Mouse (Mus musculus) E14TG2a.4 (cell line): ENCODE measurements around the gene Wdr26.
A peak's percentile ranks its signal among the peaks of the same experiment; 100 is the strongest.

Experiments used
- H3K27me3 ChIP-seq: 2 replicates; pipeline ENCODE4 v1.6.1; 2014; ENCODE audit warnings: low read length, control low read depth; ENCODE audit not compliant: insufficient read depth
- H3K36me3 ChIP-seq: 2 replicates; pipeline ENCODE4 v1.6.1; 2014; ENCODE audit warnings: low read length, control low read depth; ENCODE audit not compliant: insufficient read depth
- H3K4me1 ChIP-seq: replicated peaks from 2 replicates; pipeline ENCODE4 v1.6.1; 2014; ENCODE audit warnings: low read depth, low read length, control low read depth
- H3K4me3 ChIP-seq: replicated peaks from 2 replicates; pipeline ENCODE4 v1.5.1; 2014; ENCODE audit warnings: mild to moderate bottlenecking, low read length
- H3K9me3 ChIP-seq: 2 replicates; pipeline ENCODE4 v1.6.1; 2014; ENCODE audit warnings: low read length, control low read depth
- CTCF ChIP-seq: conservative IDR thresholded peaks from 2 replicates; pipeline ENCODE4 v1.5.1; 2014; ENCODE audit warnings: low read length
- NANOG ChIP-seq: IDR thresholded peaks from 2 replicates; pipeline ENCODE4 v1.6.1; 2014; ENCODE audit warnings: borderline replicate concordance, low read length, mixed read lengths
- POU5F1 ChIP-seq: IDR thresholded peaks from 2 replicates; pipeline ENCODE4 v1.6.1; 2014; ENCODE audit warnings: low read length, borderline replicate concordance

Gene Wdr26

GRCm38 (mm10) chr1:181214296-181215035, 2.7 kb upstream of the Wdr26 start:
- TF ChIP-seq CTCF (no peak), POU5F1 (no peak), NANOG (no peak)
- no peak overlapping the region for H3K4me3 ChIP-seq
- no peaks in the 10 kb centered on the region for H3K27me3 ChIP-seq
- no peaks in the 10 kb centered on the region for H3K9me3 ChIP-seq
- H3K4me1 ChIP-seq = peaks cover 33% of the 10 kb centered on the region
- peaks cover 6% of the 10 kb centered on the region; the same call in 1 of the 2 replicates for H3K36me3 ChIP-seq

GRCm38 (mm10) chr1:181211403-181211919, 340 bp downstream of the Wdr26 start:
- H3K4me3 ChIP-seq = peak overlapping the region; percentile 89
- peaks cover 26% of the 10 kb centered on the region for H3K36me3 ChIP-seq
- TF ChIP-seq CTCF (no peak), POU5F1 (no peak), NANOG (no peak)
- H3K27me3 ChIP-seq = no peaks in the 10 kb centered on the region
- peaks cover 35% of the 10 kb centered on the region for H3K4me1 ChIP-seq
- no peaks in the 10 kb centered on the region for H3K9me3 ChIP-seq

GRCm38 (mm10) chr1:181210601-181211402, 999 bp downstream of the Wdr26 start:
- no peak for TF ChIP-seq NANOG
- no peak for TF ChIP-seq POU5F1
- no peak for TF ChIP-seq CTCF
- no peaks in the 10 kb centered on the region for H3K9me3 ChIP-seq
- H3K4me1 ChIP-seq = peaks cover 28% of the 10 kb centered on the region
- H3K4me3 ChIP-seq = peak overlapping the region; percentile 89
- peaks cover 30% of the 10 kb centered on the region for H3K36me3 ChIP-seq
- H3K27me3 ChIP-seq = no peaks in the 10 kb centered on the region

- Histone ChIP-seq H3K4me3 (peak overlapping the region; percentile 89), H3K4me1 (peaks cover 27% of the 10 kb centered on the region), H3K36me3 (peaks cover 34% of the 10 kb centered on the region), H3K27me3 (no peaks in the 10 kb centered on the region), H3K9me3 (no peaks in the 10 kb centered on the region)
- TF ChIP-seq CTCF (no peak), NANOG (no peak), POU5F1 (no peak)
Measured at GRCm38 (mm10) chr1:181210147-181210546, 1.7 kb downstream of the Wdr26 start.

- Histone ChIP-seq H3K4me3 (no peak overlapping the region), H3K27me3 (no peaks in the 10 kb centered on the region), H3K4me1 (no peaks in the 10 kb centered on the region), H3K36me3 (peaks cover 89% of the 10 kb centered on the region), H3K9me3 (no peaks in the 10 kb centered on the region)
- TF ChIP-seq CTCF = no peak
- no peak for TF ChIP-seq NANOG
- no peak for TF ChIP-seq POU5F1
Measured at GRCm38 (mm10) chr1:181199446-181199845, 12.4 kb downstream of the Wdr26 start.

GRCm38 (mm10) chr1:181188925-181189324, 22.9 kb downstream of the Wdr26 start:
- Histone ChIP-seq H3K27me3 (no peaks in the 10 kb centered on the region), H3K4me3 (no peak overlapping the region), H3K9me3 (peaks cover 47% of the 10 kb centered on the region), H3K36me3 (peaks cover 95% of the 10 kb centered on the region), H3K4me1 (no peaks in the 10 kb centered on the region)
- TF ChIP-seq CTCF = no peak
- TF ChIP-seq NANOG = no peak
- TF ChIP-seq POU5F1 = no peak

- Histone ChIP-seq H3K9me3 (no peaks in the 10 kb centered on the region), H3K27me3 (no peaks in the 10 kb centered on the region), H3K4me3 (no peak overlapping the region), H3K36me3 (peaks cover 84% of the 10 kb centered on the region), H3K4me1 (peaks cover 38% of the 10 kb centered on the region)
- TF ChIP-seq POU5F1 (no peak), CTCF (no peak), NANOG (no peak)
Measured at GRCm38 (mm10) chr1:181170210-181170609, 41.6 kb downstream of the Wdr26 start.

GRCm38 (mm10) chr1:181168377-181168776, 43.4 kb downstream of the Wdr26 start:
- TF ChIP-seq POU5F1 = no peak
- TF ChIP-seq NANOG = no peak
- no peak for TF ChIP-seq CTCF
- Histone ChIP-seq H3K4me1 (peaks cover 51% of the 10 kb centered on the region), H3K36me3 (peaks cover 88% of the 10 kb centered on the region), H3K4me3 (no peak overlapping the region), H3K9me3 (no peaks in the 10 kb centered on the region), H3K27me3 (no peaks in the 10 kb centered on the region)
